Mouse (Mus musculus) liver, postnatal 0 days (tissue): ENCODE results near the gene Cd19. TPM values are rescaled to one million over a fixed set of nuclear protein-coding genes. Genes with fewer than 3 reads are reported as not detected.

Source experiments
- ATAC-seq: fragments of 200-750 bp; cut with Nextera tagmentation; 2 replicates; pipeline ENCODE4 v1.8.0; 2017; ENCODE audit warnings: mild to moderate bottlenecking, moderate library complexity
- DNase-seq: peaks from one replicate; pipeline ENCODE4 v3.0.0-alpha.2; 2016
- H3K27ac ChIP-seq: fragments of 300-500 bp; sonication (generic); 2 replicates; pipeline ENCODE4 v1.5.1; 2014; ENCODE audit warnings: antibody characterized with exemption, moderate library complexity, mild to moderate bottlenecking, low read depth
- H3K27me3 ChIP-seq: fragments of 300-500 bp; sonication (generic); 2 replicates; pipeline ENCODE4 v1.6.1; 2014; ENCODE audit warnings: low read length, control low read depth, mixed read lengths; ENCODE audit not compliant: insufficient read depth
- H3K36me3 ChIP-seq: fragments of 300-500 bp; sonication (generic); replicated peaks from 2 replicates; pipeline ENCODE4 v1.6.1; 2014; ENCODE audit warnings: mild to moderate bottlenecking, control low read depth, low read length, moderate library complexity, mixed read lengths; ENCODE audit not compliant: insufficient read depth
- H3K4me1 ChIP-seq: fragments of 300-500 bp; sonication (generic); 2 replicates; pipeline ENCODE4 v1.6.1; 2014; ENCODE audit warnings: antibody characterized with exemption, mild to moderate bottlenecking, control low read depth; ENCODE audit not compliant: insufficient read depth
- H3K4me2 ChIP-seq: fragments of 300-500 bp; sonication (generic); 2 replicates; pipeline ENCODE4 v1.6.1; 2014; ENCODE audit warnings: low read depth, mild to moderate bottlenecking, low read length, moderate library complexity, mixed read lengths
- H3K4me3 ChIP-seq: fragments of 300-500 bp; sonication (generic); 2 replicates; pipeline ENCODE4 v1.5.1; 2014; ENCODE audit warnings: low read depth, low read length
- H3K9ac ChIP-seq: fragments of 300-500 bp; sonication (generic); replicated peaks from 2 replicates; pipeline ENCODE4 v1.6.1; 2014; ENCODE audit warnings: mild to moderate bottlenecking, moderate library complexity
- H3K9me3 ChIP-seq: fragments of 300-500 bp; sonication (generic); 2 replicates; pipeline ENCODE4 v1.6.1; 2016; ENCODE audit warnings: mild to moderate bottlenecking, control low read depth, low read length, mixed read lengths
- CTCF ChIP-seq: sonication (generic); IDR thresholded peaks from 2 replicates; pipeline ENCODE4 v1.5.1; 2016; ENCODE audit warnings: antibody characterized with exemption, low read depth
- EP300 ChIP-seq: IDR thresholded peaks from 2 replicates; pipeline ENCODE4 v1.6.1; 2016; ENCODE audit warnings: antibody characterized with exemption, low read depth, mild to moderate bottlenecking
- WGBS: fragments of 180-500 bp; shearing (Covaris S2); extraction: QIAGEN DNeasy Blood & Tissue Kit; methylation state at CpG from one replicate; pipeline ENCODE4 v1.1.7; 2014; ENCODE audit not compliant: insufficient replicate concordance; 5-methylcytosine and 5-hydroxymethylcytosine counted together
- polyA plus RNA-seq: library from polyadenylated mRNA; unstranded; fragments of >200 nt; fragmentation: Nextera tagmentation; extraction: Ambion mirVana; gene quantifications from 2 replicates; pipeline ENCODE4 v1.2.1, GENCODE M21; 2015

The Cd19 gene
- polyA plus RNA-seq, 1 experiment from 2014 or later = 9.1 TPM

- Histone ChIP-seq H3K36me3 (peaks cover 3% of the 10 kb centered on the region; the same call in 1 of the 2 replicates), H3K27me3 (no peaks in the 10 kb centered on the region), H3K27ac (peak within 1 kb of the TSS; percentile 81), H3K4me2 (peak within 1 kb of the TSS; percentile 97), H3K4me3 (peak within 1 kb of the TSS; percentile 84), H3K4me1 (peaks cover 17% of the 10 kb centered on the region), H3K9ac (peak within 1 kb of the TSS; percentile 78), H3K9me3 (no peaks in the 10 kb centered on the region)
- no peak for TF ChIP-seq CTCF
- TF ChIP-seq EP300 = no peak
- under 1% methylated on average over 70 of the region's 82 CpGs for WGBS
- peak; percentile 91 for ATAC-seq
- DNase-seq = peak; percentile 91
Observed at GRCm38 (mm10) chr7:126428631-126429502, 14.2 kb upstream of the Cd19 start, which contains the start of gene Rabep2. Rabep2 (plus strand) TSS chr7:126428759.

- H3K27me3 ChIP-seq = no peaks in the 10 kb centered on the region
- H3K9ac ChIP-seq = peak overlapping the region; percentile 78
- H3K4me1 ChIP-seq = peaks cover 17% of the 10 kb centered on the region
- WGBS = 20% methylated on average over 4 of the region's 4 CpGs
- TF ChIP-seq EP300 (no peak), CTCF (no peak)
- no peaks in the 10 kb centered on the region for H3K36me3 ChIP-seq
- H3K4me3 ChIP-seq = peak overlapping the region; percentile 84
- ATAC-seq (no peak), DNase-seq (no peak)
- peak overlapping the region; percentile 81 for H3K27ac ChIP-seq
- H3K9me3 ChIP-seq = no peaks in the 10 kb centered on the region
- H3K4me2 ChIP-seq = peak overlapping the region; percentile 97
Observed at GRCm38 (mm10) chr7:126428154-126428553, 13.5 kb upstream of the Cd19 start.

DNA sequence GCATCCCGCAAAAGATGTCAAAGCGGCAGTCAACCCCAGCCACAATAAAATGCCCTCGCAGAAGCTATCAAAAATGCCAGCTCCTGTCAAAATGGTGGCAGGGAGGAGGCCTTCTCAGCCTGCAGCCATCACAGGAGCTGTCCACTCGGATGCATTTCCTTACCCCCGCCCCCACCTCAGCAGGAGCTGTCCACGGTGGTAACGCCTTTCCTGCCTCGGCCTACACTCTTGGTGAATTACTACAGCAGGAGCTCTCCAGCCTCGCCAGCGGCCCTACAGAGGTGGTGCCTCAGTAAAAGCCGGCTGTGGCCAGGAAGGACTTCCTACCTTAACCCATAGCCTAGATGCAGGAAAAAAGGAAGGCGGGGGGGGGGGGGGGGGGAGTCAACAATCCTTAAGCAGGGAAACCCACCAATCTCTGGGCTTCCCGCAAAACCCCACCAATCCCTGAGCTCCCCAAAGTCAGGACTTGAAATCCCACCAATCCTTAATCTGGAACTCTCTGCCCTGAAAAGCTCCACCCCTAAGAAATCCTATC, 12.7 kb upstream of the Cd19 start:
- Histone ChIP-seq H3K9ac (no peak overlapping the region), H3K9me3 (no peaks in the 10 kb centered on the region), H3K4me3 (no peak overlapping the region), H3K4me1 (peaks cover 17% of the 10 kb centered on the region), H3K4me2 (no peak overlapping the region), H3K27ac (no peak overlapping the region), H3K36me3 (no peaks in the 10 kb centered on the region), H3K27me3 (no peaks in the 10 kb centered on the region)
- no peak for DNase-seq
- 68% methylated on average over 12 of the region's 13 CpGs for WGBS
- ATAC-seq = no peak
- TF ChIP-seq EP300 (no peak), CTCF (no peak)

DNA sequence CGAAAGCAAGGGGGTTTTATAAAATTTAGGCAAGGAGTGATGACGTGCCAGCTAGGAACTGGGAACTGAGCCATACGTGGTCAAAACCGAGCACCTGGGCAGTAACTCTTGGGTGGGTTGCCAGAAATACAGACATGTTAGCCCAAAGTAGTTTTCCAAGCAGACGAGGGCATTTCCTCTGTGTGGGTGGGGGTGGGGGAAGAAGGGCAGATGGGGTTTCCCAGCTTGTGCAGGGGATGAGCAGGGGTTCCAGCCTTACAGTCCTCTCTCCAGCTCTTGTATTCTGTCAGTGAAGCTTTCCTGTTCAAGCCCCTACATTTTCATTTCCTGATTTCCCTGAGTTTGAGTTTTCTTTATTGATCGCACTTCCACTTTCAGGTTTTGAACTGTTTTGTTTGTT, 9.5 kb upstream of the Cd19 start:
- Histone ChIP-seq H3K36me3 (no peaks in the 10 kb centered on the region), H3K9me3 (no peaks in the 10 kb centered on the region), H3K4me2 (no peak overlapping the region), H3K27me3 (no peaks in the 10 kb centered on the region), H3K4me3 (no peak overlapping the region), H3K4me1 (peaks cover 9% of the 10 kb centered on the region), H3K27ac (0 out of 2 replicates have a peak overlapping the region, but pooled peaks have one; percentile 16), H3K9ac (no peak overlapping the region)
- TF ChIP-seq CTCF (no peak), EP300 (no peak)
- ATAC-seq = no peak
- no peak for DNase-seq
- WGBS = 67% methylated on average over 6 of the region's 6 CpGs

- Histone ChIP-seq H3K9me3 (no peaks in the 10 kb centered on the region), H3K4me3 (no peak overlapping the region), H3K36me3 (no peaks in the 10 kb centered on the region), H3K27ac (no peak overlapping the region), H3K4me2 (no peak overlapping the region), H3K9ac (no peak overlapping the region), H3K27me3 (no peaks in the 10 kb centered on the region), H3K4me1 (no peaks in the 10 kb centered on the region)
- WGBS = 49% methylated on average over 5 of the region's 5 CpGs
- DNase-seq = no peak
- ATAC-seq = no peak
- TF ChIP-seq CTCF = no peak
- no peak for TF ChIP-seq EP300
Observed at GRCm38 (mm10) chr7:126421756-126422155, 7.1 kb upstream of the Cd19 start.

DNA sequence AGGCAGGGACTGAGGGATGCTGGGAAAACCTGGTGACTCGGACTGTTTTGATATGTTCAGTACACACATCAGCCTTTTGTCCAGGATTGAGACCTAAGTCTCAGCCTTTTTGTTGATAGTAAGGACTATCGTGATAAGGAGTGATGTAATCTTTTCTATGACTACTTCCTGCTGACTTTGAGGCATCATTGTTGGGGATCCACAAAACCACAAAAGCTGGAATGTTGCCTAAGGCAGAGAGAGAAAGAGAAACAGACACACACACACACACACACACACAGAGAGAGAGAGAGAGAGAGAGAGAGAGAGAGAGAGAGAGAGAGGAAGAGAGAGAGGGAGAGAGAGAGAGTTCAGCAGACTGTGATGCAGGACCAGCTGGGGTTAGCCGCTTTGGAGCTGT, 3.8 kb upstream of the Cd19 start:
- DNase-seq (no peak), ATAC-seq (no peak)
- Histone ChIP-seq H3K9ac (no peak overlapping the region), H3K36me3 (no peaks in the 10 kb centered on the region), H3K27me3 (no peaks in the 10 kb centered on the region), H3K9me3 (no peaks in the 10 kb centered on the region), H3K4me3 (no peak overlapping the region), H3K27ac (peak overlapping the region; percentile 76; the same call in 1 of the 2 replicates), H3K4me2 (no peak overlapping the region), H3K4me1 (no peaks in the 10 kb centered on the region)
- TF ChIP-seq CTCF = no peak
- TF ChIP-seq EP300 = no peak
- 51% methylated on average over 3 of the region's 3 CpGs for WGBS
